Mouse (Mus musculus) bone marrow macrophage, adult 2 months (primary cell): ENCODE data around the gene Fermt3.

Experiments
- CTCF ChIP-seq: IDR thresholded peaks from 2 replicates; pipeline ENCODE4 v1.5.1; 2012; ENCODE audit warnings: low read depth, mild to moderate bottlenecking, low read length, moderate library complexity
- POLR2A ChIP-seq: IDR thresholded peaks from 2 replicates; pipeline ENCODE4 v1.6.1; 2012; ENCODE audit warnings: mild to moderate bottlenecking, low read depth, low read length, borderline replicate concordance

GRCm38 (mm10) chr19:7055173-7055572 lies 35.9 kb upstream of the Fermt3 start:
- TF ChIP-seq POLR2A (no peak), CTCF (peak; percentile 24; the same call in 1 of the 2 replicates)
